Mouse (Mus musculus): ENCODE results near the gene Cacna1c. TPM values are rescaled to one million over a fixed set of nuclear protein-coding genes. Genes with fewer than 3 reads are reported as not detected.

The Cacna1c gene
- polyA plus RNA-seq, 1 experiment from 2014 or later, result 2.1 TPM

DNA sequence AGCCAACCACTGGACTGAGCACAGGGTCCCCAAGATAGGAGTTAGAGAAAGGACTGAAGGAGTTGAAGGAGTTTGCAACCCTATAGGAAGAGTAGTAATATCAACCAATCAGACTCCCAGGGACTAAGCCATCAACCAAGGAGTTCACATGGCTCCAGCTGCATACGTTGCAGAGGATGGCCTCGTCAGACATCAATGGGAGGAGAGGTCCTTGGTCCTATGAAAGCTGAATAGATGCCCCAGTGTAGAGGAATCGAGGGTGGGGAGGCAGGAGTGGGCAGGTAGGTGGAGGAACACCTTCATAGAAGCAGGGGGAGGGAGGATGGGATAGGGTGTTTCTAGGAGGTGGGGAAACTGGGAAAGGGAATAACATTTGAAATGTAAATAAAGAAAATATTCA, 8.7 kb upstream of the Cacna1c start:
- ChIA-PET POLR2A (no interaction called here), CTCF (interaction anchor here (1.3 kb wide), 1 partner anchor 143 kb away, joined by 3 read pairs; no protein-coding TSS in a partner anchor)
- ATAC-seq, result no peak
- TF ChIP-seq CTCF (IDR thresholded peaks at IDR 0.05), result no peak
- DNase-seq (ENCODE audit: low read depth, low spot score), result no peak
- H3K27me3 ChIP-seq, result no peaks in the 10 kb centered on the region
- in situ Hi-C loops (cut with MboI; ENCODE audit: low pct_unique_long_range_greater_than_20kb), result no loop called here

DNA sequence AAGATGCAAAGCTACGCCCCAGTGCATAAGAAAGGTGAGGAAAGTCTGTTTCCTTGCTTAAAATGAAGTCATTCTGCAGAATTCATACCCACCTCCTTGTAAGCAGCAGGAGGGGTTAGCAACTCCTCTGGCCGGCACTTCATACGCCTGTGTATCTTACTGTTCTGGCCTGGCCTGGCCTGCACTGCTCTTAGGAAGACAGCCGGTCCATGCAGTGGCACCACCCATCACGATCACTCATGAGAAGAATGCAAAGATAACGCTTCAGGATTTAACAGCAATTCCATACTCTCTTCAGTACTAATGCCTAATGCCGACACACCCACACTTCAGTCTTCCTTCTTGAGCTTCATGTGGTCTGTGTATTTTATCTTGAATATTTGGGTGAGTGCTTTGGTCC, 8.1 kb upstream of the Cacna1c start:
- no peak for ATAC-seq
- in situ Hi-C loops (cut with MboI; ENCODE audit: low pct_unique_long_range_greater_than_20kb), result no loop called here
- TF ChIP-seq CTCF (IDR thresholded peaks at IDR 0.05), result no peak
- no peak for DNase-seq (ENCODE audit: low read depth, low spot score)
- H3K27me3 ChIP-seq, result no peaks in the 10 kb centered on the region
- ChIA-PET CTCF (interaction anchor here (1.3 kb wide), 1 partner anchor 144 kb away, joined by 3 read pairs; no protein-coding TSS in a partner anchor), POLR2A (no interaction called here)

DNA sequence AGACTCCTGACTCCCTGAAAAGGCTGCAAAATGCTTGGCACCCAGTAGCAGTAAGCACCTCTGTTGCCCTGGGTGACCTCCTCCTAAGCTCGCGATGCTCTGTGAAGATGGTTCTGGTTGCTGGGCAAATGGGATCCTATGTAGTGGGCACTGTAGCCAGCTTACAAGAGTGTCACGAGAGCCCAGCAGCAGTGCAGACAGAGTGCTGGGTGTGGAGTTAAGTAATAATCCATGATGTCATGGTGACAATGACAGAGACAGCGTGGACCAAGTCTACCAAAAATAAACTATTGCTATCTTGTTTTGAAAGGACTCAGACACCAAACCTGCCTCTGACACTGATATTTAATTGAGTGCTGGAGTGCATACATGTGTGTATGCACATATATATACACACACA, 5.4 kb upstream of the Cacna1c start:
- ChIA-PET POLR2A (no interaction called here), CTCF (no interaction called here)
- no peak for ATAC-seq
- no peak for DNase-seq (ENCODE audit: low read depth, low spot score)
- H3K27me3 ChIP-seq, result no peaks in the 10 kb centered on the region
- no peak for TF ChIP-seq CTCF (IDR thresholded peaks at IDR 0.05)
- in situ Hi-C loops (cut with MboI; ENCODE audit: low pct_unique_long_range_greater_than_20kb), result no loop called here

DNA sequence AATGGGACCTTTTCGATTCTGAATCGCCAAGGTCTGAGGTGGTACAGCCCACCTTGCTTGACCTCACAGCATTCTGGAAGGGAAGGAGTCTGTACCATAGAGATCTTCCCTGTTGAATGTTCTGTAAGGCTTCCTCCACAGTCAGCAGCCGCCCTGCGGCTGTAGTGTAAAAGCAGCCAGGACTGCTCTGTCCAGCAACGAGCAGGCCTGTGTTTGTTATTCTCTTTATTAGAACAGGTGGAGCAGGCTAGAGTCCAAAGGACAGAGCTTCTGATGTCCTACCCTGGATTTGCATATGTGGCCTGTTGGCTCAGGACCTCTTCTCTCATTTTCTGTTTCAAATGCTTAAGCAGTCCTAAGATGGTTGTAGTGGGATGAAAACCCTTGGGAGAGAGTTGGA, 4.1 kb upstream of the Cacna1c start:
- no peak for TF ChIP-seq CTCF (IDR thresholded peaks at IDR 0.05)
- POLR2A ChIA-PET, result no interaction called here
- H3K27me3 ChIP-seq, result no peaks in the 10 kb centered on the region
- DNase-seq (ENCODE audit: low read depth, low spot score) (no peak), ATAC-seq (no peak)
- CTCF ChIA-PET, result no interaction called here
- in situ Hi-C loops (cut with MboI; ENCODE audit: low pct_unique_long_range_greater_than_20kb), result no loop called here

DNA sequence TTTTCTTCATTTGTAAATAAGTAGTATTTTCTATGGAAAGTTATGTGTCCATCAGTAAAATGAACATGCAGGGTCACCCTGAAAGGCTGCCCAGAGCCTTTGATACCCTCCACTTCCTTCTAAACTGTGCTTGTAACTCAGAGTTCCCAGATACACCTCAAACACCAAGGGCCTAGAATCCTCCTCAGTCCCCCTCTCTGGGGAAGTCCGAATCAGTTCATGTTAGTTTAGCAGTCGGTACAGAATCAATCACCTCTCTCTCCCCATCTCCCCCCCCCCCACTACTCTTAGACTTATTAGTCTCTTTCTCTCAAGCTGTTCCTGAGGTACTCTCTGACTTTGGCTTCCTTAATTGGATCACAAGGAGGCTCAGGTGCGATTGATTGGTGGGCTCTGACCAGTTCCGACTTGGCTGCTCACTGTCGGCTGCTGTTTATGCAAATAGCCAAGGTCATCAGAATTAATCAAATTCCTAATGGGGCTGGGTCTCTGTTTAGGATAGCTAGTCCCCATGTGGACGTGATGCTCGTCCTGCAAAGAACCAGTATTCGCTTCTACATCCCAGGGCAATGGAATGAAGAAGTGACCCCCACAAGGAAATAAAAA, 3.2 kb upstream of the Cacna1c start:
- CTCF ChIA-PET, result no interaction called here
- ATAC-seq (no peak), DNase-seq (ENCODE audit: low read depth, low spot score) (no peak)
- in situ Hi-C loops (cut with MboI; ENCODE audit: low pct_unique_long_range_greater_than_20kb), result no loop called here
- no peak for TF ChIP-seq CTCF (IDR thresholded peaks at IDR 0.05)
- no peaks in the 10 kb centered on the region for H3K27me3 ChIP-seq
- POLR2A ChIA-PET, result no interaction called here

DNA sequence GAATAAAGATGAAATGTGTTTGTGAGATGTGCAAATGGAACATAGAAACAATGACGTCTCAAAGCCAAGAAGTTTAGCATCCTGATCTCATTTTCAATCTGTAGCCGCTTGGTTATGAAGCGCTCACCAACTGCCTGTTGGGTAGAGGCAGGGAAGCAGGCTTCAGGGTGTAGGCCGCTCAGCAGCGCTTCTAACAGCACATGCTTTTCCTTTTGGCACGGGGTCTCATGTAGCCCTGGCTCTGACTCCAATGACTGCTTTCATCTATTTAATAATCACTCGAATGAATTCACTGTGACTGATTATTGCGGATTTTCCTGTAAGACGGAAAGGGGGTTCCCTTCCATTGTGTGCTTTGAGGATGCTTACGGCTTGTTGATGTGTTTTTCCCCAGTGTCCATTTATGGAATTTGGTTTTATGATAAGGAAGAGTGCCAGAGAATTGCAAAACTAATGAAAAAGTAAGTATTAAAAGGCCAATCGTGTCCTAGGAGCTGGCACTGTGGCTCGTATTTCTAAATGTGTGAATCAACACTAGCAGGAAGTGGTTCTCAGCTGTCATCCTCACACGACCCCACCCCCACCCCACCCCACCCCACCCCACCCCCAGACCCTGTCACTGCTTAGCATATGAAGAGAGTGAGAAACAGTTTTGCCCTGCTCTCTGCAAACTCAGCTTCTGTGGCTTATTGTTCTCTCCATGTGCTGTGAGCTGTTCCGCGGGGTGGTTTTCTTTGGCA, 2.5 kb upstream of the Cacna1c start:
- ATAC-seq (no peak), DNase-seq (ENCODE audit: low read depth, low spot score) (no peak)
- in situ Hi-C loops (cut with MboI; ENCODE audit: low pct_unique_long_range_greater_than_20kb), result no loop called here
- ChIA-PET CTCF (no interaction called here), POLR2A (no interaction called here)
- TF ChIP-seq CTCF (IDR thresholded peaks at IDR 0.05), result no peak
- no peaks in the 10 kb centered on the region for H3K27me3 ChIP-seq

DNA sequence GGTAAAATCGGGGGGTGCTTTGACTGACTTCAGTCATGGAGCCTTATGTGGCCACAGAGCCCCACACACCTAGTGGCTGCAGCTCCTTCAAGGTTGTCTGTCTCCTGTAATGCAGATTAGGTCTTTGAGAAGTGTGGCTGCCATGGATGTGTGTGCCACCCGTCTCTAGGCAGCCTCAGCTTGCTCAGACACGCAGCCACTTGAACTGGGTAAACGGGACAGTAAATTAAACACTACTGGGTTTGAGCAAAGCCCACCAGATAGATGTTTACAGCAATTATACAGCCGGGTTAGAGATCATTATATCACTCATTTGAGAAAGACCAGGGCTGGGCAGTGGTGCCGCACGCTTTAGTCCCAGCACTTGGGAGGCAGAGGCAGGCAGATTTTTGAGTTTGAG, 1.6 kb downstream of the Cacna1c start:
- ChIA-PET POLR2A (no interaction called here), CTCF (no interaction called here)
- no peaks in the 10 kb centered on the region for H3K27me3 ChIP-seq
- in situ Hi-C loops (cut with MboI; ENCODE audit: low pct_unique_long_range_greater_than_20kb), result no loop called here
- ATAC-seq (no peak), DNase-seq (ENCODE audit: low read depth, low spot score) (no peak)
- no peak for TF ChIP-seq CTCF (IDR thresholded peaks at IDR 0.05)

DNA sequence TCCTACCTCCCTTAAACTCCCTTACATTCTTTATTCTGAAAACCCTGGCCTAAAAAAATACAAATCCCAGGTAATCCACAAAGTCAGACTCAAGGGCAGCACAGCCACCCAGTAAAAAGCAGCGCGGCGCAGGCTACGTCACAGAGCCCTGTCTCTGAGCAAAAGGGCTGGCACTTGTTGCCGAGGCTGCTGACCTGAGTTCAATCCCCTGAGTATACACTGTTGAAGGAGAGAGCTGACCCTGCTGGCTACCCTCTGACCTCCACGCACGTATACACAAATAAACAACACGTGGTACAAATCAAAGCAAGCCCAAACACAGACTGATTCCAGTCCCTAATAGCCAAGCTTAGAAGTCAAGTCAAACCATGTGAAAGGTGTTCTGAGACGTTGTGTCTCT, 2.1 kb downstream of the Cacna1c start:
- in situ Hi-C loops (cut with MboI; ENCODE audit: low pct_unique_long_range_greater_than_20kb), result no loop called here
- no peak for ATAC-seq
- ChIA-PET POLR2A (no interaction called here), CTCF (no interaction called here)
- no peaks in the 10 kb centered on the region for H3K27me3 ChIP-seq
- no peak for TF ChIP-seq CTCF (IDR thresholded peaks at IDR 0.05)
- DNase-seq (ENCODE audit: low read depth, low spot score), result no peak

DNA sequence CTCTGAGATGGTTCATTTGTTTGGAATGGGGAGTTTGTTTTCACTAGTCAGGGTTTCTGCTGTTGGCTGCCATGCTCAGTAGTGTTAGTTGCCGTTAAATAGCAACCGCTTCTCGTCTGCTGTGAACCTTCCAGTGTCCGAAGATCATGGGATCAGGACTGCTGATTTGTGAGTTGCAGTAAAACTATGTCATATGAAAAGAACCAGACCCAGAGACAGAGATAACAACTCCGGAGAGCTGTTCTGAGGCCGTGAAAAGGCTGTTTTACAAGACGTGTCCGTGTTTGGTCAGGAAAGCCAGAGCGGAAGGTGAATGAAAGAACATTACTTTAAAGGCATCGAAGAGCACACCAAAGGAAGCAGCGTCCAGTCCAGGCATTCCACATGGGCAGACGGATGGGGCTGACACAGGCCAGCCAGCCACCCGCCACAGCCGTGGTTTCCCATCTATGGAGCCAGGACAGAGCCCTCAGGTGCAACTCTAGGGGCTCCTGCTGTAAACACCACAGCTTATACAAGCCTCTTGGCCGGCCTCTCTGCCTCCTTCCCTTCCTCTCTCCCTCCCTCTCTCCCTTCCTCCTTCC, 2.6 kb downstream of the Cacna1c start:
- ATAC-seq (no peak), DNase-seq (ENCODE audit: low read depth, low spot score) (no peak)
- in situ Hi-C loops (cut with MboI; ENCODE audit: low pct_unique_long_range_greater_than_20kb), result no loop called here
- no peaks in the 10 kb centered on the region for H3K27me3 ChIP-seq
- TF ChIP-seq CTCF (IDR thresholded peaks at IDR 0.05), result no peak
- ChIA-PET POLR2A (no interaction called here), CTCF (no interaction called here)

DNA sequence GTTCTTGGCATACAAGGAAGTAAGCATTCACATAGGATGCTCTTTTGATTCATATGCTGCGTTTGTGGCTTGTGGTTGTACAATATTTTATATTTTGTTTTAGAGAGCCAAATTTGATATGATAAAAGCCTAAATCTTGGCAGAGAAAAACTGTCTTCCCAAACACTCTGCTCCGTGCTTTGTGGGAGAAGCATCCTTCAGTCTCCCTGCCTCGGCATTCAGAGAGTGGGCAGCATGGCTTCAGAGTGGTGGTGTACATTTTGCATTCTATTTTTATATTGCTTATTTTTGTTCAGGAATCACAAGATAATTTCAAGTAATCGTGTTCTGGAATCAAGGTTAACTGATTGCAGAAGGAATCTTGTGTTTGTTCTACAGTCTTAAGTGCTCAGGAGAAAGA, 4.7 kb downstream of the Cacna1c start:
- no peak for TF ChIP-seq CTCF (IDR thresholded peaks at IDR 0.05)
- no peaks in the 10 kb centered on the region for H3K27me3 ChIP-seq
- ChIA-PET POLR2A (no interaction called here), CTCF (no interaction called here)
- no peak for ATAC-seq
- DNase-seq (ENCODE audit: low read depth, low spot score), result no peak
- in situ Hi-C loops (cut with MboI; ENCODE audit: low pct_unique_long_range_greater_than_20kb), result no loop called here

DNA sequence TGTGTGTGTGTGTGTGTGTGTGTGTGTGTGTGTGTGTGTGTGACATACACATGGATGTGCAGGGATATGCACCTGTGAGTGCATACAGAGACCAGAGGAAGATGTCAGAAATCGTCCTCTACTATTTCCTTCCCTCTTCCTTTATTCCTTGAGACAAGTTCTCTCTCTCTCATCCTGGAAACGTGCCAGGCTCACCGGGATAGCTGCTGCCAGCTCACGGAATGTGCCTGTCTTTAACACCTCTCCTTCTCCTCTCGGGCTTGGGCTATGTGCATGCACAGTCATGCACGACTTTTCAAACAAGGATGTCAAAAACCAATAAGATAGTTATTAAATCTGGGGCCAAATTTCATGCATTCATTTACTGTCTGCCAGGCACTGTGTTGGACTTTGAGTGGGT, 8.6 kb downstream of the Cacna1c start:
- DNase-seq (ENCODE audit: low read depth, low spot score), result no peak
- no peak for ATAC-seq
- in situ Hi-C loops (cut with MboI; ENCODE audit: low pct_unique_long_range_greater_than_20kb), result no loop called here
- H3K27me3 ChIP-seq, result no peaks in the 10 kb centered on the region
- TF ChIP-seq CTCF (IDR thresholded peaks at IDR 0.05), result no peak
- ChIA-PET POLR2A (interaction anchor here (0.7 to 1.2 kb wide), 2 partner anchors 8 to 147 kb away, joined by 4 to 5 read pairs; partner anchors contain the start of gene Cacna1c), CTCF (no interaction called here)

Data from Patski (cell line).